Mouse (Mus musculus) midbrain, postnatal 0 days (tissue): ENCODE data around the gene Col6a5. TPM values are rescaled to one million over a fixed set of nuclear protein-coding genes. Genes with fewer than 3 reads are reported as not detected.

ENCODE experiments used
- ATAC-seq: fragments of 200-750 bp; cut with Nextera tagmentation; 2 replicates; pipeline ENCODE4 v1.8.0; 2017; ENCODE audit warnings: moderate number of reproducible peaks, mild to moderate bottlenecking, moderate TSS enrichment, moderate library complexity; ENCODE audit not compliant: low FRiP score
- DNase-seq: peaks from one replicate; pipeline ENCODE4 v3.0.0-alpha.2; 2015; ENCODE audit warnings: low spot score
- H3K27ac ChIP-seq: fragments of 300-500 bp; sonication (generic); 2 replicates; pipeline ENCODE4 v1.5.1; 2014; ENCODE audit warnings: low read depth, mild to moderate bottlenecking, low read length, mixed read lengths
- H3K27me3 ChIP-seq: fragments of 300-500 bp; sonication (generic); 2 replicates; pipeline ENCODE4 v1.6.1; 2014; ENCODE audit warnings: low read length, control low read depth, mixed read lengths; ENCODE audit not compliant: insufficient read depth
- H3K36me3 ChIP-seq: fragments of 300-500 bp; sonication (generic); 2 replicates; pipeline ENCODE4 v1.6.1; 2014; ENCODE audit warnings: low read length, control low read depth, mixed read lengths; ENCODE audit not compliant: insufficient read depth
- H3K4me1 ChIP-seq: fragments of 300-500 bp; sonication (generic); 2 replicates; pipeline ENCODE4 v1.6.1; 2014; ENCODE audit warnings: mild to moderate bottlenecking, control low read depth, antibody characterized with exemption, low read length, mixed read lengths; ENCODE audit not compliant: insufficient read depth
- H3K4me2 ChIP-seq: fragments of 300-500 bp; sonication (generic); 2 replicates; pipeline ENCODE4 v1.6.1; 2014; ENCODE audit warnings: low read depth, mild to moderate bottlenecking, low read length, mixed read lengths; ENCODE audit not compliant: poor library complexity, severe bottlenecking
- H3K4me3 ChIP-seq: fragments of 300-500 bp; sonication (generic); 2 replicates; pipeline ENCODE4 v1.5.1; 2014; ENCODE audit warnings: low read depth, mild to moderate bottlenecking, low read length, moderate library complexity
- H3K9ac ChIP-seq: fragments of 300-500 bp; sonication (generic); replicated peaks from 2 replicates; pipeline ENCODE4 v1.6.1; 2014; ENCODE audit warnings: mild to moderate bottlenecking, low read length, moderate library complexity, mixed read lengths; ENCODE audit not compliant: poor library complexity, severe bottlenecking
- H3K9me3 ChIP-seq: fragments of 300-500 bp; sonication (generic); 2 replicates; pipeline ENCODE4 v1.6.1; 2016; ENCODE audit warnings: low read length, control low read depth
- CTCF ChIP-seq: IDR thresholded peaks from 2 replicates; pipeline ENCODE4 v1.5.1; 2016; ENCODE audit warnings: antibody characterized with exemption, mild to moderate bottlenecking
- WGBS: fragments of 180-500 bp; shearing (Covaris S2); extraction: QIAGEN DNeasy Blood & Tissue Kit; methylation state at CpG from one replicate; pipeline ENCODE4 v1.1.7; 2014; 5-methylcytosine and 5-hydroxymethylcytosine counted together
- polyA plus RNA-seq: library from polyadenylated mRNA; unstranded; fragments of >200 nt; fragmentation: Nextera tagmentation; extraction: Ambion mirVana; gene quantifications from 2 replicates; pipeline ENCODE4 v1.2.1, GENCODE M21; 2015
- total RNA-seq: library from RNA; depleted of rRNA; stranded (reverse); fragments of >200 nt; gene quantifications from 2 replicates; pipeline ENCODE4 v1.2.3, GENCODE M21; 2014

Col6a5 gene
- total and polyA plus RNA-seq, 2 experiments from 2014 or later, result 0.36 to 0.49 TPM

DNA sequence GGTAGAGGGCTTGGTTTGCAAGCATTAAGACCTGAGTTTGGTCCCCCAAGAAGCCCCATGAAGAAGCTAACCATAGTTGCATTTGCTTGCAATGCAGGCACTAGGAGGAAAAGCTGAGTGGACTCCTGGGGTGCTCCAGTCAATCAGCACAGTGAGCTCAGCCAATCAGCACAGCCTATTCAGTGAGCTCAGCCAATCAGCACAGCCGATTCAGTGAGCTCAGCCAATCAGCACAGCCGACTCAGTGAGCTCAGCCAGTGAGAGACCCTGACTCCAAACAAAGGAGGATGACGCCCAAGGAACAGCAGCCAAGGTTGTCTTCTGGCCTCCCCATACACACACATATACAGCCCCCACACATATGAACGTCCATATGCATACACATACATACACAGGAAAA, 84.3 kb downstream of the Col6a5 start:
- Histone ChIP-seq H3K9ac (no peak overlapping the region), H3K9me3 (no peaks in the 10 kb centered on the region), H3K4me1 (no peaks in the 10 kb centered on the region), H3K27me3 (no peaks in the 10 kb centered on the region), H3K27ac (no peak overlapping the region), H3K4me2 (no peak overlapping the region), H3K36me3 (no peaks in the 10 kb centered on the region), H3K4me3 (no peak overlapping the region)
- no peak for TF ChIP-seq CTCF
- WGBS, result 91% methylated on average over 4 of the region's 4 CpGs
- no peak for ATAC-seq
- no peak for DNase-seq

DNA sequence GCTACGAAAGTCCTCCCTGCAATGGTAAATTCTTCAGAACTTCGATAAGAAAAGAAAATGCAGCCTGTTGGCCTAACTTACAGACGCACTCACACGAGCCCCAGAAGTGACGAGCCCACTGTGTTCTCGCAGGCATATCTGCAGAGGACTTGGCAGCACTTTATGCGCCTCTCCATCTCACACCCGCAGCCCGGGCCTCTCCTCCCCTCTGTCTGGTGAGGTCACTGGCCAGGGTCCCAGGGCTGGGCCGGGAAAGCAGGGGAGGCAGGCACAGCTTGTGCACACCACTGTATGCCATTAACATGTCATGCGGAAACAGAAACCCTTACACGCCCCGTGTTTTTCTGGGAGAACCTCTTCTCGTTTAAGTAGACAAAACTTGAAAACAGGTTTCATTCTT, 88.8 kb downstream of the Col6a5 start:
- no peak overlapping the region for H3K4me3 ChIP-seq
- H3K4me2 ChIP-seq, result no peak overlapping the region
- H3K9ac ChIP-seq, result no peak overlapping the region
- TF ChIP-seq CTCF, result no peak
- ATAC-seq (no peak), DNase-seq (no peak)
- no peaks in the 10 kb centered on the region for H3K9me3 ChIP-seq
- no peak overlapping the region for H3K27ac ChIP-seq
- H3K4me1 ChIP-seq, result no peaks in the 10 kb centered on the region
- H3K36me3 ChIP-seq, result no peaks in the 10 kb centered on the region
- 72% methylated on average over 14 of the region's 14 CpGs for WGBS
- no peaks in the 10 kb centered on the region for H3K27me3 ChIP-seq

DNA sequence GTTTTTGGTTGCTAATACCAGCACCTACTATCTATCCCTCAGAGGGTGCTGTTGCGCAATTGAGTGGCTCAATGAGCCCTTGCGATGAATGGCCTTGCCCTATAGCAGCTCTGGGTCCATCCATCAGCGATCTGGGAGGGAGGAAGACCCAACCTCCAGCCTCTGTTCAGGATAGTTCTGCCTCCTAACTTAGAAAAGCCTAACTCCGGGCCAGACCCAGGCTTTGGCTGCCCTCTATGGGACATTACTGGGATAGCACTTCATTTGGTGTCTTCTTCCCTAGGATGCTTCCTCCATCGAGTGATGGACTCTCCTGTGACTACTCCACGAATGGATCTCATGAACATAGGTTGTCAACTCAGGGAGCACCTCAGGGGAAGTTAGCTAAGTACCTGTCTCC, 102.7 kb downstream of the Col6a5 start:
- WGBS, result 13% methylated on average over 6 of the region's 6 CpGs
- no peak for ATAC-seq
- H3K4me3 ChIP-seq, result no peak overlapping the region

DNA sequence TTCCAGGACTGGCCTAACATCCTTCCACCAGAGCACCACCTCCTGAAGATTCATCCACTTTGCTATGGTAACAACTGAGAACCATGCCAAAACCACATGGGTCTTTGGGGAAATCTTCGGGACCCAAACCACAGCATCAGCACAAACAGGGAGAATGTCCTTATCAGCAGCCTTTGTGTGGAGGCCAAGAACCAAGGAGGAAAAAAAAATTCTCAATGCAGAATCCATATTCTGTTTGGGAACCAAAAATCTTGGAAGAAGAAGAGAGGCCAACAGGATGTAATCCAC, 107.7 kb downstream of the Col6a5 start:
- no peak for TF ChIP-seq CTCF
- Histone ChIP-seq H3K4me1 (no peaks in the 10 kb centered on the region), H3K27me3 (no peaks in the 10 kb centered on the region), H3K4me3 (no peak overlapping the region), H3K9ac (no peak overlapping the region), H3K4me2 (no peak overlapping the region), H3K9me3 (no peaks in the 10 kb centered on the region), H3K27ac (no peak overlapping the region), H3K36me3 (no peaks in the 10 kb centered on the region)
- WGBS, result 76% methylated on average over 1 of the region's 1 CpGs
- no peak for ATAC-seq
- no peak for DNase-seq

More for the DNA sequence above, 102.7 kb downstream of the Col6a5 start:
- Histone ChIP-seq H3K27me3 (no peaks in the 10 kb centered on the region), H3K9ac (no peak overlapping the region), H3K4me2 (no peak overlapping the region), H3K9me3 (no peaks in the 10 kb centered on the region), H3K27ac (no peak overlapping the region), H3K36me3 (no peaks in the 10 kb centered on the region), H3K4me1 (no peaks in the 10 kb centered on the region)
- TF ChIP-seq CTCF, result peak; percentile 94
- DNase-seq, result peak; percentile 82

DNA sequence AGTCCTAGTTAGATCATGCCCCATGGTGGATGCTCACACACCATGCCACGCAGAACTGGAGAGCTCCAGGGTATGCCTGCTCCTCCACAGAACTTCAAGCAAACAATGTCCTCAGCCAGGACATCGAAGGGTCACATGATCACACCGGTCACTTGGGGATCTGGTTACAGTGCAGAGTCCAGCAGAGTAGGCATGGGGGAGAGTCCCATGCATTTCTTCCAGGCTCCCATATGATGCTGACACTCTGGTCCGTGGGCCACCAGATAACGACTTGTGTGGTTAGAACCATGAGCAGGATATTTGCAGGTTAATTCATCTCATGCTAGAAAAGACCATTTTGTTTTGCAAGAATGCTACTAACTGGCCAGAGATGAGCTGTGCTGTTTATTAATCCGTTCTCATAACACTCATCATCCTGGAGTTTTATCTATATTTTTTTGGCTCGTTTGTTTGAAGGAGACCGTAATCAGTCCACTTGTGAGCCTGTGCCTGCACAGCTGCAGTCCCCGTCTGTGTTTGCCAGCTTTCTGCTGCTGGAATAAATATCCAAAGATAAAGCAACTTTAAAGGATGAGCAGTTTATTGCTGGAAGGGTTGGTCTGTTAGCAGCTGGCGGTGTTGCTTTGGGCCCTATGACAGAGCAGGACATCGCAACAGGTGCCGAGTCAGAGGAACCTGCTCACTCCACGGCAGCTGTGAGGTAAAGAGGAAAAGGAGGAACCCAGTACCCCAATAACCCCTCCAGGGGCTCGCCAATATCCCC, 108.2 kb downstream of the Col6a5 start:
- Histone ChIP-seq H3K4me1 (no peaks in the 10 kb centered on the region), H3K9me3 (no peaks in the 10 kb centered on the region), H3K27me3 (no peaks in the 10 kb centered on the region), H3K4me2 (no peak overlapping the region), H3K4me3 (no peak overlapping the region), H3K36me3 (no peaks in the 10 kb centered on the region), H3K27ac (no peak overlapping the region), H3K9ac (no peak overlapping the region)
- 83% methylated on average over 14 of the region's 14 CpGs for WGBS
- TF ChIP-seq CTCF, result no peak
- ATAC-seq, result no peak
- DNase-seq, result no peak

DNA sequence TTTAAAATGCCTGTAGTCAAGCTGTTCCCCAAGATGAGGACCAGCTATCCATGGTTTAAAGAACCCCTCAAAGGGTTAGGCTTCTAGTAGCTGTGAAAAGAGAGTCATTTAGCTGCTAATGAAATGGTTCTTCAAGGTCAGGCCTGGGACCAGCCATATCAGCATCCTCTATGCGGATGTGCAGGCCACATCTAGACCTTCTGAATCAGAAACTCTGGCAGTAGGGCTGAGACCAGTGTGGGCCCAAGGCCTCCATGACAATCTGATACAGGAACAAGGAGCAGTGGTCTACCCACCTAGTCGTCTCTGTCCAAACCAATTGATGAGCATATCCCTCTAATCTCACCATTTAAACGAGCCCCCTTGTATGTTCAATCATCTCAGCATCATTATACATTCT, 109.4 kb downstream of the Col6a5 start:
- Histone ChIP-seq H3K27ac (no peak overlapping the region), H3K36me3 (no peaks in the 10 kb centered on the region), H3K4me1 (no peaks in the 10 kb centered on the region), H3K27me3 (no peaks in the 10 kb centered on the region), H3K4me3 (no peak overlapping the region), H3K4me2 (no peak overlapping the region), H3K9me3 (no peaks in the 10 kb centered on the region), H3K9ac (no peak overlapping the region)
- 82% methylated on average over 3 of the region's 3 CpGs for WGBS
- TF ChIP-seq CTCF, result no peak
- ATAC-seq (no peak), DNase-seq (no peak)
